Mouse (Mus musculus): ENCODE results near the gene Grap. TPM values are rescaled to one million over a fixed set of nuclear protein-coding genes. Genes with fewer than 3 reads are reported as not detected.
"Not testable (repeated sequence)": the region's sequence is repeated elsewhere in the genome, so short reads cannot be mapped to it uniquely, and the experiment has no call there.

The Grap gene
- total RNA-seq, 4 experiments from 2014 or later, result 9.4 to 12.4 (median 11.9) TPM

DNA sequence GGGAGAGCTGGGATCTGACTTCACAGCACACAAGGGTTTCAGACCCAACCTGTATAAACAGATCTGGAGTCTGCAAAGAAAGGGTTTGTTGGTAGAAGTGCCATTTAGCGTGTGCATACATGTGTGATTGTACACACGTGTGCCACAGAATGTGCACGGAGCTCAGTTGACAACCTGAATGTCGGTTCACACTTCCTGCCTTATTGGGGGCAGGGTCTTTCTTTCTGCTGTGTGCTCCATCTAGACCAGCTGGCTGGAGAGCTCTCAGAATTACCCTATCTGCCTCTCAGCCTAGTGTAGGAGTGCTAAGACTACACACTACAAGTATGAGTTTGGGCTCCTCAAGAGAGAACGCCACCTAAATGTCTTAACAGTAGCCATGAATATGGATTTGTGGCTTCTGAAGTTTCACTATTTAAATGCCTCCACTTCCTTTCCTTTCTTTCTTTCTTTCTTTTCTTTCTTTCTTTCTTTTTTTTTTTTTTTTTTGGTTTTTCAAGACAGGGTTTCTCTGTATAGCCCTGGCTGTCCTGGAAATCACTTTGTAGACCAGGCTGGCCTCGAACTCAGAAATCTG lies 13.4 kb upstream of the Grap start:
- no peak for DNase-seq

DNA sequence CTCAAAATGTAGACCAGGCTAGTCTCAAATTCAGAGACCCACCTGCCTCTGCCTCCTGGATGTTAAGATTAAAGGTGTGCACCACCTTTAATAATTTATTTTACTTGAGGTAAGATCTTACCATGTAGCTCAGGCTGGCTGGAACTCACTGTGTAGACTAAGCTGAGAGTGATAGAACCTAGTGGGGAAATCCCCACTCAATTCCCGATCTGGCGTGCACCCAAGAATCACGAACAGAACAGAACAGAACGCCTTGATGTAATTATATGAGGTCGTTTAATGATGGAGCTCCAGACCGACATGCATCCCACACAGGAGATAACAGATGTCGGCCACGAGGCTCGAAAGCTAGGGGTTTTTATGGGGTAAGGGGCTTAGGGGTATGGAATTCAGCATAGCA lies 12.5 kb upstream of the Grap start:
- not testable (repeated sequence) for DNase-seq

DNA sequence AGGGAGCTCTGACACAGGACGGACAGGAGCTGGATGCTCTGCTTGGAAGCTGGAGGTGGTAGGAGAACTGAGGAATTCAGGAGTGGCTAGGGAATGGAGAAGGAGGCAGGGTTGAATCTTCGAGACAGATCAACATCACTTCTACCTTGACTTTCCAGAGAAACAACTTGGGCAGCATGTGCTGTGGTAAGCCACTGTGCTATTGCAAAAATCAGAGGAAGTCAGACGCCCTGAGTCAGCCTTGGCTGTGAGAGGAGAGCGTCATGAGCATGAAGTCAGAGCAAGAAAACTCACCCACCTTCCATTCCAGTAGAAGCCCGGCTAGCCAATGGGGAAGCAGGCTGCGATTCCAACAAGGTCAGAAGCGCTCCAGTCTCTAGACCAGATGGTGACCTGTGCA lies 11.0 kb upstream of the Grap start:
- no peak for DNase-seq

DNA sequence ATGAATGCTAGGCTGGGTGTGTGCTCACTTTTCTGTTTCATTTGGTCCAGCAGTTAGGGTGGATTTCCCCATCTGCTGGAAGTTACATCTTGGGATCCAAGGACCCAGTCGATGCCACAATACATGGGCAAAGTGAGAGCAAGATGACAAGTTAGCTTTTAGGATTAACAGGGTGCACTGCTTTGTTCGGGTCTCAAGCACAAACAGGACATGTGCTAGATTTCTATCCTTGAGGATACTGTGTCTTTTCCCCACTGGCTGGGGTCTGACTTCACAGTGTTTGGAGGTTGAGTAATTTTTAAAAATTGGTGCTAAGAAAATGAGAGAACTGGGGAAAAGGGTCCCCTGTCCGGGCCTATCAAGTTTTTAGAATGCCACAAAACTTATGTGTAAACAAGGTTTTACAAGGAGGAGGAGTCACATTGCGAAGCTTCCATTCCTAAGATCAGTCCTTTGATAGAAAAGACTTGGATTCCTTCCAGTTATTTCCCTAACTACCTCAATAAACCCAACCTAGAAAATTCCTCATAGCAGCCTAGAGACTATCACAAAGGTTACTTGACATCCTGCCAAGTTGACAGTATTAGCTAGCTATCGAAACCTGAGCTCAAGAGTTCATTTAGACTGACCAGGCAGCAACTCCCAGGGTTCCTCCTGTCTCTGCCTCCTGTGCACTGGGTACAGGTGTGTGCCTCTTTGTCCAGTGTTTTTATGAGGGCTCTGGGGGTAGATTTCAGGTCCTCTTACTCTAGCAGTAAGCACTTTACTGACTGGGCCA lies 9.7 kb upstream of the Grap start:
- DNase-seq, result no peak

DNA sequence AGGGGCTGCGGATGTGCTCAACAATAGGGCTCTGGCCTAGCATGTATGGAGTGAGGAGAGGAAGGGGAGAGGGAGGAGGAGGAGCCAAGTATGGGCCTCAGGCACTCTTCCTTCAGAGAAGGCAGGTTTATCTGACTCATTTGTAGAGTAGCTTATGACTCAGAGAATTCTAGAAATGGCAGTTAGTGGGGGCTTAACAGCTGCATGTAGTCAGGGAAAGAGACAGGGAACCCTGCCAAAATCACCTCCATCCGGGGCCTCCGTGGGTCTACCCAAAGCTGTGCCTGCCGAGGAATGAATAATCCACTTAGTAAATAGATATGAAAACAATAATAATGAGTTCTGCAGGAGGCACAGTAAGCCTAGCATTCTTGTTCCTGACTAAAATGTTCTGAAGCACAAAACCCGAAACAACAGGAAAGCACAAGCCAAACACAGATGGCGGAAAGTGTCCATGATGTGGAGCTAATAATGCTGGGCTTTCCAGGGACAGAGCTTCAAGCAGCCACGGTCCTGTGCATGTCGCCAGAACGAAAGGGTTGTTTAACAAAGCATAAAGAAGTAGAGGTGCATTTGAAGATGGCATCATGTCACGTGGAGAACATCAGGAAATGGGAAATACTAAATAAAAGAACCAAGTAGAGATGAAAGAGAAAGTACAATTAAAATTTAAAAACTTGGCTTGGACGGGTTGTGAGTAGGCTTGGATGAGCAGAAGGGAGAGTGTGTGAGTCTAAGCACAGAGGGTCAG lies 8.3 kb upstream of the Grap start:
- no peak for DNase-seq

DNA sequence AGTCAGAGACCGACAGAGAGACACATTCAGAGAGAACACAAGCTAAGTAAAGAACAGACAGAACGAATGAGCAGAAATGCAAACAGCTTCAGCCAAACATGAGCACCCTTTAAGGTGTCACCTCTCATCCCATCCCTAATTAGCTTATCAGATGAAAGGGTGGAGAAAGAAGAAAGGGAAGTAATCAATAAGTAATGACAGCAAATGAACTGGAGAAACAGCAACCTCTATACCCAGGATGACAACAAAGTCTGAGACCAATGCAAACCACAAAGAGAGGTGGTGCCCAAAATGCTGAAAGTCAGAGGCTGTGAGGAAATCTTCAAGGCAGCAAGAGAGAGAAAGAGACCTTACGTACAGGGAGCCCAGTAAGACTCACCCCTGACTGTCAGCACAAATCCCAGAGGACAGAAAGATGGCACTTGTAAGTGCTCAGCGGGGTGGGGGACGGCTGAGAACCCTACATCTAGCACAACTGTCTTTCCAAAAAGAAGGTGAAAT lies 7.7 kb upstream of the Grap start:
- no peak for DNase-seq

DNA sequence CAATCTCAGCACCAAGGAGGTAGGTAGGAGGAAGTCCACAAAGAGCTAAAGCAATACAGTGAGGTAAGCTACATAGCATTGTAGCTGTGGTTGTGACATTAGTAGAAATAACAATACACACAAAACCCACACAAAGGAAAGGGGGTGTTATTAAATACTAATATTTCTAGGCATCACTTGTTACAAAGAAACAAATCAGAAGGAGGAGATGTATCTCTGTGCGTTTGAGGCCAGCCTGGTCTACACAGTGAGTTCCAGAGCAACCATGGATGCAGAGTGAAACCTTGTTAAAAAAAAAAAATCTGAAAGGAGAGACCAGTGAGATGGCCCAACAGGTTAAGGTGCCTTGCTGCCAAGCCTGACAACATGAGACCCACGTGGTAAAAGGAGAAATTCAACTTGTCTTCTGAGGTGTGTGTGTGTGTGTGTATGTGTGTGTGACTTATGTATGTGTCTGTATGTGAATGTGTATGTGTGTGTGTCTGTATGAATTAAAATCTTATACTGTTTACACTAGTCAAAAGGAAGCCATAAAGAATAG lies 6.5 kb upstream of the Grap start:
- DNase-seq, result no peak

DNA sequence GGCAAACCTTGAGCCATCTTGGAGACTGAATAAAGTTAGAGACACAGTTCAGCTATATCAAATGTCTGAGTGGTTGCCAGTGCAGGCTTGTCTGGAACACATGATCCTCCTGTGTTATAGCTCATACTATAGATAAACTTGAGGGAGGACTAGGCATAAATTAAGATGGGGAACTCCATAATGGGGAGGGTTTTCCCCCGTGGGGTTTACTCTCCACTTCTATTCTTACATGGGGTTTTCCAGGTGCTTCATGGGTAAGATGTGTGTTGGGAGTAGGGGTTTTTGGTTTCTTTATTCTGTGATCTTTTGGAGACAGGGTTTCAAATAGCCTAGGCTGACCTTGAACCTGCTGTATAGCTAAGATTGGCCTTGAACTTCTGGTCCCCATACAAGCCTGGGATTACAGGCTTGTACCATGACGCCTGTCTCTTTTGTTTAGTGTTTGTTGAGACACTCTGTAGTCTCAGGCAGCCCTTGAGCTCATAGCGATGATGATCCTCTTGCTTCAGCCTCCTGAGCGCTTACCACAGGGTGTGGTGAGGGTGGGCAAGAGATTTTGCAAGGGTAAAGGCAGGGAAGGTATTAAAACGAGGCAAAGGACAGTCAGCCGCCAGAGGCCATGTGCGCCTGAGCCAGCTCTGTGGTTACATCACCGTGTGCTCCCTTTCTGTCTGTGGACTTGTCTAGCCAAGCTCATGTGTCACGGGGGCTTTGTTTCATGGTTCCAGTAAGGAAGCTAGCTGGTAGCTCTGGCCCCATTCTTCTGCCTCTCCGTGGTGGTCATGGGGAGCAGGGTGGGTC lies 5.8 kb upstream of the Grap start:
- DNase-seq, result no peak

DNA sequence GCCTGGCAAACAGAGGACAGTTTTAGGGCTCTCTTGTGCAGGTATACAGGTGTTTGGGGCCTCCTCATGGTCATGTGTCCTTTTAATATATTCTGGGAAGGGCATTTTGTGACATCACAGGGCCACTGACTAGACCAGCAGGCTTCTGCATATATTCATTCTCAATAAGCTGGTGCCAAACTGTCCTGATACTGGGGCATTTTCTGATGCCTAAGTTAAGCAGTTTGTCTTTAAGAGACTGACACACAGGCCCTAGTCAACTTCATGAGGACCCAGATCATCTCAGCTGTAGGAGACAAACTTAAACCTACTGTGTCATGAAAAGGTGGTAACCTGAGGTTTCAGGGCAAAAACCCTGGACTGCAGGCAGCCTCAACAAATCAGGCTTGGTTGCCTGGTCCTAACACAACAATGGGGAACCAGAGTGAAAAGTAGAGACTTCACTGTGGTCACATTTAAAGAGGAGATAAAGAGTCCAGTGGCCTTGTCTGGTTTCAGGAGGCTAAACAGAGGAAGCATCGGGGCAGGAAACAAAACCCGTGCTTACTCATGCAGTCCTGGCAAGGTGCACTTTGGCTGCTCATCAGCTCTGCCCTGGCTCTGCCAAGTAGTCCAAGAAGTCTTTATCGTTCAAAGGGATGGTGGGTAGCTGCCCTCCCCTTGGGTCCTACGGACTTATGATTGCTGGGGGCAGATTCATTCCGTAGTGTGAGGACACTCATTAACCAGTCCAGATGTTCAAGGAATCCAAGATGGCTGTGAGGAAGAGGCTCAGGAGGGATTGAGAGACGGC lies 4.9 kb upstream of the Grap start:
- no peak for DNase-seq

DNA sequence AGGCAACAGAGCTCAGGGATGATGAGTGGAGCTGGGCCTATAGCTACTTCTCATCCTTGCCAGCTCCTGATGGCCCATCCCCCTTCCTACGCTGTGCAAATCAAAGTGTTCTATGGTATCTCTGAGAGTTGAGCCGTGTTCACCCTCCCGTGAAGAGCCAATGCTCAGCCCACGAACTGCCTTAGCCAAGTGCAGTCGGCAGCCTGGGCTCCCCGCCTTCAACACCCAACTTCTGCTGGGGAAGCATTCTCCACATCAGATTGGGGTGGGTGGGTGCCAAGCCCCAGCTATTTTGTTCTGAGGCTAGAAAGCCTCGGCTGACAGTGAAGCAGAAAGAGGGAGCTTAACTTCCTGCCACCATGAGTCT lies 4.3 kb upstream of the Grap start:
- no peak for DNase-seq

DNA sequence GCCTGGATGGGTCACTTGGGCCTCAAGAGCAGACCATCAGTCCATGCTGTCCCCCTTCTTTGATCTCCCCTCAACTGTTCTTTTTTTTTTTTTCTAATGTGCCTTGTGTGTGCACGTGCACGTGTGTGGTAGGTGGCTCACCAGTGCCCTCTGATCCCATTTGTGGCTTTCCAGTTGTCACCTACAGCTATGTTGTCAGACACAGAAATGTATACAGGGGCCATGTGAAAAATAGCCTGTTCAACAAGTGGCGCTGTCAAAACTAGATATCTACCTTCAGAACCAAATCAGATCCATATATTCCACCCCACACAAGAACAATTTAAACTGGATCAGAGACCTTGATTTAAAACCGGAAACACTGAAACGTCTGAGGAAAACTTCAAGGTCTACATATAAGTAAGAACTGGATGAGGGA lies 3.9 kb upstream of the Grap start:
- DNase-seq, result no peak

DNA sequence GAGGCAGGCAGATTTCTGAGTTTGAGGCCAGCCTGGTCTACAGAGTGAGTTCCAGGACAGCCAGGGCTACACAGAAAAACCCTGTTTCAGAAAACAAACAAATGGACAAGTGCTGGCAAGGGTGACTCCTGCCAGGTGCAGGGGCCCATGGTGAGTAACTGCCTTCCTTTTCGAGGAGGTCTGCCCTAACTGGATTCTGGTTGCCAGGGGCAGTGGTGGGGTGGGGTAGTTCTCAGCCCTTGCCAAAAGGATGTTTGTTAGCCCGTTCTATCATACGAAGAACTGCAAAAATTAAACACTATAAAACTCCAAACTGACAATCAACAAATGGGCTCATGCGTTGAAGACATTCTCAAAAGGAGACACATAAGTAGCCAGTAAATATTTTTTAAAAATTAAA lies 3.4 kb upstream of the Grap start:
- no peak for DNase-seq

DNA sequence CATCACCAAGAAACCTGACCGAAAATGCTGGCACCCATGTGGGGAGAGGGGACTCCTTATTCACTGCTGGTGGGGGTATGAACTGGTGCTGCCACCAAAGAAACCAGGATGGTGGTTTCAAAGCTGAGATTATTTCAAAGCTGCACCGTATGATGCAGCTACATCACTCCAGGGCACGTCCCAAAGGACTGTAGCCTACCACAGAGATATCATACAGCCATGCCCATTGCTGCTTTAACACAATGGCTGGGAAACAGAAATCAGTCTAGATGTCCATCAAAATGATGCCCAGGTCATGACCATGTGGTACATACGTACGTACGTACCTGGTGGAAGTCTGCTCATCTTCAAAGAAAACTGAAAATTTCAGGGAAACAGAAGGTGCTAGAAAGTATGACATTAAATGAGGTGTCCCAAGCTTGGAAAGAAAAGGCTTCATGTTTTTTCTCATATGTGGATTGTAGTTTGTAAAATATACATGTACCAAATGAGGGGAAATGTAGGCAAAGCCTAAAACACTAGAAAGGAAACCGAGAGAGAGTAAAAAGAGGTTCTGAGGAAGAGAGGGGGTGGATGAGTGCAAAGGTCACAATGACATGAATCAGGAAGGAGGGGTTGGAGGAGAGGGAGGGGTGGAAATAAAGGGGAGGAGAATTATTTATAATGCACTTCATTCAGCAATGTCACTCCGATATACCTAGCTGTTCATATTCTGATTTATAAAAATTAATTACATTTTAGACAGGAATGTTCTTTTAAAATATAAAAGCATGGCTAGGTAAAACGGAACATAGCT lies 2.4 kb upstream of the Grap start:
- no peak for DNase-seq

DNA sequence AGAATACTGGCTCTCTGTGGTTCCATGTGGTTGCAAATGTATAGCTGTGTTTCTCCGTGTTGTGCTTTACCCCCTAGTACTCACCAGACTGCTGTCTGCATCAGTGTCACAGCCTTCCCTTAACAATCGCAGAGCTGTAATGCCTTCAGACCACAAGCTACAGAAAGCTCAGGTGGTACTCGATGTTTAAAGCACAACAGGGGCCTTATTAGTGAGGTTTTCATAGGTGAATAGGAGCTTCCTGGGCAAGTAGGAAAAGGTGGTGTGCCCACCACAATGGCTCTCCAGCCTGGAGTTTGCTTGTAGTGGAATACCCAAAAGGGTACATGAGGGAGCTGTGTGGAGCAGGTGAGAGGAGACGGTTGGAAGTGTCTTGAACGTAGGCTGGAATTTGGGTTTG lies 849 bp upstream of the Grap start:
- DNase-seq, result no peak

DNA sequence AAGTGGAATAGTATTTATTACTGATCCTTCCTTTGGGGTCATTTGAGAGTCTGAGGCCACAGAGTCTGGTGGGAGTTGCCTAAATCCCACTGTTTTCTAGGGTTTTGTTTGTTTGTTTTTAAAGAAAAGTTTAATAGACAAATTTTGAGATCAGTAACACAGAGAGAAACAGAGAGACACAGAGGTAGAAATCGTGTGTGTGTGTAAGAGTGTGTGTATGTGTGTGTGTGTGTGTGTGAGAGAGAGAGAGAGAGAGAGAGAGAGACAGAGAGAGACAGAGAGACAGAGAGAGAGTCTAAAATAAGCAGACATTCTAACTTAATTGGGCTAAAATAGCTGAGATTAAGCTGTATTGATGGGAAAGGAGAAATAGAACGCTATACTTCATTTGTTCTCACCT lies 503 bp downstream of the Grap start:
- no peak for DNase-seq

DNA sequence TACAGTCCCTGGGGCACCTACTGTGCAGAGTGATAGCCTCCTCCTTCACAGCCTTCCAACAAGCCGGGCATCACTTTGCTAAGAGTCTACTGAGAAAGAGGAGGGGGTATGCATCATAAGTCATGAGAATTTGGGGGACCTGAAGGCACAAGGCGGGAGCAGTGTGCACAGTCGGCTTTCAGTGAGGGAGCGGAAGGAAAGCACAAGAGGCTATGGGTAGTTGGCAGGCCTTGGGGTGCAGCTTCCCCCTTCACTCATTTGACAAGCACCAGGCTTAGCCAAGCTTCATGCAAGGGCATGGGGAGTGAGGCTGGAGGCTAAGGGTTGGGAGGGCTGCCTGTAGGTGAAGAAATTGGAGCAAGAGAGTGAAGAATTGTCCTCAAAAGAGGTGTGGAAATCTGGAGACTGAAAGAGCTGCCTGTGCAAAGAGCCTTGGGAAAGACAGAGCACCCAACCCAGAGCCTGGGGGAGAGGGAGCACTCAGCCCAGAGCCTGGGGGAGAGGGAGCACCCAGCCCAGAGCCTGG lies 1.8 kb downstream of the Grap start:
- no peak for DNase-seq

DNA sequence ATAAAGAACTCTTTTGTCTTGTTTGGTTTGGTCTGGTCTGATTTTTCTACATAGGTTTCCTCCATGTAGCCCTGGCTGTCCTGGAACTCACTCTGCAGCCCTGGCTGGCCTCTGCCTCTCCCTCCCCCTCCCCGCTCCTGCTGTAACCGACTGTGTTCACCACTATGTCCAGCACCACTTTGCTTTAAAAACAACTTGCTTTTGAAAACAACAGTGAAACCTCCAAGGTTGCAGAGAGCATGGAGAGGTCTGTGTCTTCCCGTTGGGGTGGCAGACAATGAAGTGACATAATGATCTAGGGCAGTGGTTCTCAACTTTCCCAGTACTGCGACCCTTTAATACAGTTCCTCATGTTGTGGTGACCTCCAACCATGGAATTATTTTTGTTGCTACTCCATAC lies 2.6 kb downstream of the Grap start:
- no peak for DNase-seq

DNA sequence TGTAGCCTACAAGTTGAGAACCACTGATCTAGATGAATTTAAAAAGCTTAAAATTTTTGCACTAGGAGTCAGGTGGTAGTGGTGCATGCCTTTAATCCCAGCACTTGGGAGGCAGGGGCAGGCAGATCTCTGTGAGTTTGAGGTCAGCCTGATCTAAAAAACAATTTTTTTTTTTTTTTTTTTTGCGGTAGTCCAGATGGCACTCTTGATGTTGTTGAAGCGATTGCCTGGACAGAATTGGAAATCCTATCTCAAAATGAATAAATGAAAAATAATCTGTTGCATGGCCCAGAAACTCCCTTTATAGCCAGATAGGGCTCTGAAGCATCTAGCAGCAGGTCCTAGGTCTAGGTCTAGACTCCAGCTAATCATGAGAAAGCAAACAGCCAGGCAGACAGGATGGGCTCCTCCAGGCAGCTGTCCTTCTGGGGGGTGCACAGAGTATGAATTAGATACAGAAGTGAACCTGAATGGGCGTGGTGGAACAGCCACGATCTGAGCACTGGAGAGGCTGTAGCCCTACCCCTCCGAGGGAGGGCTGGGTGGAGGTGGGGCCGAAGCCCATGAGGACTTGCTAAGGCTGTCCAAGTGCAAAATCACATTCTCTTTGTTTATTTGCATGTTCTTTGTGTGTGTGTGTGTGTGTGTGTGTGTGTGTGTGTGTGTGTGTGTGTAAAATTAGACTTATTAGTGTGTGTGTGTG lies 3.2 kb downstream of the Grap start:
- no peak for DNase-seq

DNA sequence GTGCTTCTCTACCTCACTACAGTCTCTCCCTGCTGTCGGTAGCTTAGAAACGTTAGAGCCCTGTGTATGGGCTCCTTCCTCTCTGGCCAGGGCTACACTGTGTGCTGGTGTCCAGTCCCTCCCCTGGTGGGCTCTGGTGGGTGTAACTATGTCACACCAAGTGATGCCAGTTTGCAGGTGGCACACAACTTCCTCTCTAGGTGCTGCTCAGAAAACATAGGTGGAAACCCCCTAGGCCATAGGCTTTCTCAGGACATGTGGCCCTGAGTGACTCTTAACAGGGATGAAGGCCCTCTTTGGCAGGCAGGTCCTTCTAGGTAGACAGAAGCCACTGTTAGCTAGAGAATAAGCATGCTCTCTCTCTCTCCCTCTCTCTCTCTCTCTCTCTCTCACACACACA lies 4.4 kb downstream of the Grap start:
- DNase-seq, result no peak

DNA sequence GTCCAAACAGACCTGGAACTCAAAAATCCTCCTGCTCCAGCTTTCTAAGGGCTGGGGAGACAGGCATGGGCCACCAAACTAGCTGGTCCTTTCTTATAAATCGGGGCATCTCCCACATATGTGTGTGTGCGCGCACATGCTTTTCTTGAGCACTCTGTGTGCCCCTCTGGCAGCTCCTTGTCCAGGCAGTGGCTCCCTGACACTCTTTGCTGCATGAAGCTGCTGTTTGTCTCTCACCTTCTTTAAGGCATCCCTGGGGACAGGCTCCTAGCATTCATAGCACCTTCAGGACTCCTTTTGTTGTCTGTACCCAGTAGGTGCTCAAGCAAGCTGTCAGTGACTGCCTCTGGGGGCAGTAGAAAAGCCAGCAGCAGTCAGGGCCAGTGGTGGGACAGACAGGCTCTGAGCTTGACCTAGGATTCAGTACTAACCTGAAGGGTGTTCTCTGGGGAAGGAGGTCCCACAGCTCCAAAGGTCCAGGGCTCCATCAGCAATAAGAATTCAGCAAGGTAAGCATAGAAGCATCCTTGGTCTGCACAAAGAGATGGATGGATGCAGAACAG lies 5.4 kb downstream of the Grap start:
- no peak for DNase-seq
